Mouse (Mus musculus) megakaryocyte, embryonic 14.5 days (primary cell): Measurements from ENCODE around the gene Tprg. TPM values are rescaled to one million over a fixed set of nuclear protein-coding genes. Genes with fewer than 3 reads are reported as not detected.

Experiments
- H3K27me3 ChIP-seq: replicated peaks from 2 replicates; pipeline ENCODE3; 2012; ENCODE audit warnings: inconsistent platforms
- H3K36me3 ChIP-seq: replicated peaks from 2 replicates; pipeline ENCODE3; 2012; ENCODE audit warnings: low read length, inconsistent platforms, mixed read lengths
- H3K4me1 ChIP-seq: 2 replicates; pipeline ENCODE4 v1.6.1; 2012; ENCODE audit warnings: inconsistent platforms
- H3K4me3 ChIP-seq: replicated peaks from 2 replicates; pipeline ENCODE3; 2012; ENCODE audit warnings: moderate library complexity, mild to moderate bottlenecking, inconsistent platforms
- H3K9me3 ChIP-seq: 2 replicates; pipeline ENCODE4 v1.6.1; 2012; ENCODE audit warnings: inconsistent platforms
- FLI1 ChIP-seq: IDR thresholded peaks from 2 replicates; pipeline ENCODE4 v1.6.1; 2012; ENCODE audit warnings: low read length, inconsistent platforms, mixed read lengths
- GATA1 ChIP-seq: IDR thresholded peaks from 3 replicates; pipeline ENCODE4 v1.6.1; 2012; ENCODE audit warnings: mixed read lengths, low read length, inconsistent platforms, borderline replicate concordance
- polyA plus RNA-seq: library from polyadenylated mRNA; stranded (reverse); fragments of >175 nt; gene quantifications from 2 replicates; pipeline ENCODE4 v1.2.3, GENCODE M21; 2012; ENCODE audit warnings: low replicate concordance; ENCODE audit not compliant: insufficient read depth

The Tprg gene
- not detected in 2 replicates for polyA plus RNA-seq

GRCm38 (mm10) chr16:25286517-25286916, at the start of gene Tprg:
TSS of gene Tprg (plus strand) at chr16:25286817.
- H3K9me3 ChIP-seq, result peaks cover 3% of the 10 kb centered on the region; the same call in 1 of the 2 replicates
- no peaks in the 10 kb centered on the region for H3K4me1 ChIP-seq
- H3K36me3 ChIP-seq, result no peaks in the 10 kb centered on the region
- no peak within 1 kb of the TSS for H3K4me3 ChIP-seq
- no peaks in the 10 kb centered on the region for H3K27me3 ChIP-seq
- TF ChIP-seq FLI1 (no peak), GATA1 (no peak)

GRCm38 (mm10) chr16:25238274-25239050, 48.2 kb upstream of the Tprg start:
- H3K36me3 ChIP-seq, result no peaks in the 10 kb centered on the region
- H3K27me3 ChIP-seq, result no peaks in the 10 kb centered on the region
- no peaks in the 10 kb centered on the region for H3K4me1 ChIP-seq
- no peak overlapping the region for H3K4me3 ChIP-seq
- TF ChIP-seq GATA1 (no peak), FLI1 (no peak)
- H3K9me3 ChIP-seq, result no peaks in the 10 kb centered on the region

GRCm38 (mm10) chr16:25248889-25249288, 37.7 kb upstream of the Tprg start:
- TF ChIP-seq FLI1 (no peak), GATA1 (no peak)
- no peaks in the 10 kb centered on the region for H3K9me3 ChIP-seq
- H3K4me3 ChIP-seq, result no peak overlapping the region
- H3K27me3 ChIP-seq, result peaks cover 2% of the 10 kb centered on the region
- H3K36me3 ChIP-seq, result no peaks in the 10 kb centered on the region
- no peaks in the 10 kb centered on the region for H3K4me1 ChIP-seq

- Histone ChIP-seq H3K9me3 (no peaks in the 10 kb centered on the region), H3K36me3 (no peaks in the 10 kb centered on the region), H3K27me3 (peaks cover 2% of the 10 kb centered on the region), H3K4me1 (no peaks in the 10 kb centered on the region), H3K4me3 (no peak overlapping the region)
- no peak for TF ChIP-seq GATA1
- no peak for TF ChIP-seq FLI1
Observed at GRCm38 (mm10) chr16:25250129-25250749, 36.4 kb upstream of the Tprg start.

- no peak overlapping the region for H3K4me3 ChIP-seq
- no peak for TF ChIP-seq FLI1
- TF ChIP-seq GATA1, result no peak
Observed at GRCm38 (mm10) chr16:25251080-25251479, 35.5 kb upstream of the Tprg start.

GRCm38 (mm10) chr16:25254646-25255045, 32.0 kb upstream of the Tprg start:
- Histone ChIP-seq H3K27me3 (peaks cover 3% of the 10 kb centered on the region), H3K4me3 (no peak overlapping the region), H3K36me3 (no peaks in the 10 kb centered on the region), H3K9me3 (no peaks in the 10 kb centered on the region), H3K4me1 (no peaks in the 10 kb centered on the region)
- TF ChIP-seq FLI1 (no peak), GATA1 (no peak)

More at GRCm38 (mm10) chr16:25251080-25251479, 35.5 kb upstream of the Tprg start:
- H3K9me3 ChIP-seq, result no peaks in the 10 kb centered on the region
- peaks cover 2% of the 10 kb centered on the region for H3K27me3 ChIP-seq
- no peaks in the 10 kb centered on the region for H3K4me1 ChIP-seq
- H3K36me3 ChIP-seq, result no peaks in the 10 kb centered on the region

GRCm38 (mm10) chr16:25255186-25255585, 31.4 kb upstream of the Tprg start:
- H3K4me1 ChIP-seq, result no peaks in the 10 kb centered on the region
- TF ChIP-seq GATA1 (no peak), FLI1 (no peak)
- no peaks in the 10 kb centered on the region for H3K36me3 ChIP-seq
- H3K9me3 ChIP-seq, result no peaks in the 10 kb centered on the region
- peaks cover 4% of the 10 kb centered on the region for H3K27me3 ChIP-seq
- H3K4me3 ChIP-seq, result no peak overlapping the region

- no peak overlapping the region for H3K4me3 ChIP-seq
- peaks cover 5% of the 10 kb centered on the region for H3K27me3 ChIP-seq
- TF ChIP-seq FLI1 (no peak), GATA1 (no peak)
- H3K36me3 ChIP-seq, result no peaks in the 10 kb centered on the region
- H3K9me3 ChIP-seq, result no peaks in the 10 kb centered on the region
- H3K4me1 ChIP-seq, result no peaks in the 10 kb centered on the region
Observed at GRCm38 (mm10) chr16:25255603-25256260, 30.9 kb upstream of the Tprg start.

- Histone ChIP-seq H3K36me3 (no peaks in the 10 kb centered on the region), H3K27me3 (peaks cover 10% of the 10 kb centered on the region), H3K9me3 (no peaks in the 10 kb centered on the region), H3K4me3 (no peak overlapping the region), H3K4me1 (no peaks in the 10 kb centered on the region; the same call in 1 of the 2 replicates)
- TF ChIP-seq FLI1 (no peak), GATA1 (no peak)
Observed at GRCm38 (mm10) chr16:25262306-25262705, 24.3 kb upstream of the Tprg start.
